Mouse (Mus musculus): ENCODE results near the gene Znrf4. TPM values are rescaled to one million over a fixed set of nuclear protein-coding genes. Genes with fewer than 3 reads are reported as not detected.

Znrf4 gene
- total and polyA plus RNA-seq, 2 experiments from 2014 or later = not detected

DNA sequence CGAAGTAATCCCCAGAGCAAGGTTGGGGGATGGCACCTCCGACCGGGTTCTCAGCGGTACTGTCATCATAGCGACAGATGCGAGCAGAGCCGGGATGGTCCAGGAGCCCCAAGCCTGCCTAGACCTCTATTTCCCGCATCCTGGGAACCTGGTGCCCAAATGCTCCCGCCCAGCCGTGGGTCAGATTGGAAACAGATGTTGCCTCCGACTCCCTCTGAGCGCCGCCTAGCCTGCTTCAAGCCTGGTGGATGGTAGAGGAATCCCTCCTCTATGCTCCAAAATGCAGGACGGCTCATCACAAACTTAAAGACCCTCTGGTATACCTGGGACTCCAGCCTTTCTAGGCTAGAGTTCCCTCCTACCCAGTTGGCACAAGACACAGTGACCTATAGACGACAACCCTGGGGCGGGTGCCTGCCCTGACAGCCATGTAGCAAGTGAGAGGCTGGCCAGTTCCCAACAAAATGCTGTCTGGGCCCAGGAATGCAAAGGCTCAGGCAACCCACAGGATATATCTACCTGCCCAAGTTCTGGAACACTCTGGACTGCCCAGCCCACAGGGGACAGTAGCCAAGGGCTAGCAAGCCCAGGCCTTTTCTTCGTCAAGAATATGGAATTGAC, 49.3 kb downstream of the Znrf4 start:
- Histone ChIP-seq H3K9me3 (ENCODE audit: low read length) (no peaks in the 10 kb centered on the region), H3K27ac (peak overlapping the region; percentile 76; the same call in 1 of the 2 replicates), H3K4me2 (ENCODE audit: low read depth, low read length) (peak overlapping the region; percentile 81), H3K27me3 (ENCODE audit: insufficient read depth, low read length) (no peaks in the 10 kb centered on the region), H3K4me3 (ENCODE audit: low read length) (peak overlapping the region; percentile 46), H3K9ac (replicated peaks; ENCODE audit: low read length) (peak overlapping the region; percentile 52), H3K4me1 (ENCODE audit: insufficient read depth, low read length) (peaks cover 33% of the 10 kb centered on the region), H3K36me3 (ENCODE audit: insufficient read depth, low read length) (peaks cover 3% of the 10 kb centered on the region; the same call in 1 of the 2 replicates)
- 3% methylated on average over 17 of the region's 17 CpGs for WGBS
- DNase-seq (ENCODE audit: low spot score) (no peak), ATAC-seq (no peak)
- peak; percentile 32 for TF ChIP-seq CTCF (IDR thresholded peaks at IDR 0.05; ENCODE audit: low read depth)

DNA sequence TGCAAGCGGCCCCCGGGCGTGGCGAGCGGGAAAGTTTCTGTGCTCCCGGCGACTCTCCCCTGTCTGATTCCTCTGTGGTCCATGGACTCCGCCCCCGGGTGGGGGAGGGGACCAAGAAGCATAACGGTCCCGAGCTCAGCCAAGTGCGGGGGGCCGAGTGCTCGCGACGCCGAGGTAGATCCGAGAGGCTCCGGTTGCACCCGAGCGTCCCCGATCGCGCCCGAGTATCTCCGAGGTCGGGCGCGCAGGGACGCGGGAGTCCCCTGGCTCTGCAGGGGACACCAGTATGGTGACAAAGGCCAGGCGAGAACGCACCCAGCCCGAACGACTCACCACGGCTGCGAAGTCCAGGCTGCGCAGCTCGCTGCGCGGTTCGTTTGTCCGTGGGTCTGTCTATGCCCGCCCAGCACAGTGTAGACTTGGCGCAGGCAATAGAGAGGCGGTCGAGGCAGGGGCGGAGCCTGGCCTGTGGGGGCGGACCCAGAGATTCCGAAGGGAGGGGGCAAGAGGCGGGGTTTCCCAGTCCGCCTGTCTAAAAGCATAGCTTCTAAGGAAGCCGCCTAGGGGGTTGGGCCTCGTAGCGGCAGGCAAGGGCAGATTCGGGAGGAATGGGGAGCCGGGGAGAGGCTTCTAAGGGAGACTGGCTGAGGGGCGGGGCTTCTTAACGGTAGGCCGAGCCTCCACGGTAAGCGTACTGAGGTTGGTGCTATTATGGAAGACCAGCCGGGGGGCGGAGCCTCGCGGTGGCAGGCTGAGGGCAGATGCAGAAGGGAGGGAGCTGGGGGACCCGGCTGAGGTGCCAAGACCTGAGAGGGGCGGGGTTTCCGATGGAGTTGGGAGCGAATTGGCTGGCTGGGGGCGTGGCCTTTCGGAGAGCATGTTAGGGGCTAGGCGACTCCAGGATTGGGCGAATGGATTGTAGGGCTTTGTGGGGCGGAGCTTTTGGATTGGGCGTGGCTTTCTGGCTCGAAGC, 50.2 kb downstream of the Znrf4 start:
- peaks cover 27% of the 10 kb centered on the region for H3K4me1 ChIP-seq (ENCODE audit: insufficient read depth, low read length)
- H3K36me3 ChIP-seq (ENCODE audit: insufficient read depth, low read length) = peaks cover 5% of the 10 kb centered on the region; the same call in 1 of the 2 replicates
- H3K4me3 ChIP-seq (ENCODE audit: low read length) = peak overlapping the region; percentile 46
- H3K27me3 ChIP-seq (ENCODE audit: insufficient read depth, low read length) = no peaks in the 10 kb centered on the region
- TF ChIP-seq CTCF (IDR thresholded peaks at IDR 0.05; ENCODE audit: low read depth) = no peak
- peak overlapping the region; percentile 52 for H3K9ac ChIP-seq (replicated peaks; ENCODE audit: low read length)
- WGBS = under 1% methylated on average over 75 of the region's 77 CpGs
- ATAC-seq (peak; percentile 94), DNase-seq (ENCODE audit: low spot score) (peak; percentile 98)
- peak overlapping the region; percentile 81 for H3K4me2 ChIP-seq (ENCODE audit: low read depth, low read length)
- H3K9me3 ChIP-seq (ENCODE audit: low read length) = no peaks in the 10 kb centered on the region
- peak overlapping the region; percentile 76 for H3K27ac ChIP-seq

Other genes with a start within 250 kb of the Znrf4 start
- gene Ticam1, start 235.6 kb downstream of the Znrf4 start, total RNA-seq (2014; rRNA removed) = 3.1 and 3.4 TPM in 2 replicates
- gene Ticam1, start 235.6 kb downstream of the Znrf4 start, polyA plus RNA-seq (2015; fragmentation: Nextera tagmentation; extraction: Ambion mirVana) = 1.2 and 1.3 TPM in 2 replicates
- gene Plin3, start 219.6 kb downstream of the Znrf4 start, total RNA-seq (2014; rRNA removed) = 12.4 and 13.9 TPM in 2 replicates
- 16.0 and 17.0 TPM in 2 replicates for gene Plin3, start 219.6 kb downstream of the Znrf4 start, polyA plus RNA-seq (2015; fragmentation: Nextera tagmentation; extraction: Ambion mirVana)
- gene Arrdc5, start 212.1 kb downstream of the Znrf4 start, total RNA-seq (2014; rRNA removed) = not detected in 2 replicates
- gene Arrdc5, start 212.1 kb downstream of the Znrf4 start, polyA plus RNA-seq (2015; fragmentation: Nextera tagmentation; extraction: Ambion mirVana) = not detected in 2 replicates
- gene Uhrf1, start 209.1 kb downstream of the Znrf4 start, total RNA-seq (2014; rRNA removed) = 28.2 and 31.4 TPM in 2 replicates
- 18.8 and 20.5 TPM in 2 replicates for gene Uhrf1, start 209.1 kb downstream of the Znrf4 start, polyA plus RNA-seq (2015; fragmentation: Nextera tagmentation; extraction: Ambion mirVana)
- 137 and 144 TPM in 2 replicates for gene Kdm4b, start 186.4 kb downstream of the Znrf4 start, total RNA-seq (2014; rRNA removed)
- 42.5 and 42.6 TPM in 2 replicates for gene Kdm4b, start 186.4 kb downstream of the Znrf4 start, polyA plus RNA-seq (2015; fragmentation: Nextera tagmentation; extraction: Ambion mirVana)
- 869 and 913 TPM in 2 replicates for gene Ptprs, start 35.9 kb downstream of the Znrf4 start, total RNA-seq (2014; rRNA removed)
- gene Ptprs, start 35.9 kb downstream of the Znrf4 start, polyA plus RNA-seq (2015; fragmentation: Nextera tagmentation; extraction: Ambion mirVana) = 196 and 198 TPM in 2 replicates
- 0.10 and 0.54 TPM in 2 replicates for gene Gm20219, start 42.0 kb upstream of the Znrf4 start, total RNA-seq (2014; rRNA removed)
- 0.37 and 0.55 TPM in 2 replicates for gene Gm20219, start 42.0 kb upstream of the Znrf4 start, polyA plus RNA-seq (2015; fragmentation: Nextera tagmentation; extraction: Ambion mirVana)
- 34.1 and 45.2 TPM in 2 replicates for gene Safb2, start 72.2 kb upstream of the Znrf4 start, total RNA-seq (2014; rRNA removed)
- 48.4 and 52.5 TPM in 2 replicates for gene Safb2, start 72.2 kb upstream of the Znrf4 start, polyA plus RNA-seq (2015; fragmentation: Nextera tagmentation; extraction: Ambion mirVana)
- 40.8 and 47.0 TPM in 2 replicates for gene Safb, start 72.4 kb upstream of the Znrf4 start, total RNA-seq (2014; rRNA removed)
- gene Safb, start 72.4 kb upstream of the Znrf4 start, polyA plus RNA-seq (2015; fragmentation: Nextera tagmentation; extraction: Ambion mirVana) = 71.7 and 85.0 TPM in 2 replicates
- 65.8 and 79.7 TPM in 2 replicates for gene 2410015M20Rik, start 97.3 kb upstream of the Znrf4 start, total RNA-seq (2014; rRNA removed)
- 222 and 247 TPM in 2 replicates for gene 2410015M20Rik, start 97.3 kb upstream of the Znrf4 start, polyA plus RNA-seq (2015; fragmentation: Nextera tagmentation; extraction: Ambion mirVana)
- 939 and 1,848 TPM in 2 replicates for gene Rpl36, start 101.0 kb upstream of the Znrf4 start, total RNA-seq (2014; rRNA removed)
- gene Rpl36, start 101.0 kb upstream of the Znrf4 start, polyA plus RNA-seq (2015; fragmentation: Nextera tagmentation; extraction: Ambion mirVana) = 1,254 and 1,260 TPM in 2 replicates
- 67.0 and 72.5 TPM in 2 replicates for gene Lonp1, start 114.5 kb upstream of the Znrf4 start, total RNA-seq (2014; rRNA removed)
- 38.6 and 39.7 TPM in 2 replicates for gene Lonp1, start 114.5 kb upstream of the Znrf4 start, polyA plus RNA-seq (2015; fragmentation: Nextera tagmentation; extraction: Ambion mirVana)
- 0.32 and 2.4 TPM in 2 replicates for gene Catsperd, start 115.7 kb upstream of the Znrf4 start, total RNA-seq (2014; rRNA removed)
- gene Catsperd, start 115.7 kb upstream of the Znrf4 start, polyA plus RNA-seq (2015; fragmentation: Nextera tagmentation; extraction: Ambion mirVana) = 1.2 and 1.3 TPM in 2 replicates
- gene Ranbp3, start 160.9 kb upstream of the Znrf4 start, total RNA-seq (2014; rRNA removed) = 121 and 122 TPM in 2 replicates
- 87.2 and 88.7 TPM in 2 replicates for gene Ranbp3, start 160.9 kb upstream of the Znrf4 start, polyA plus RNA-seq (2015; fragmentation: Nextera tagmentation; extraction: Ambion mirVana)
- 279 and 501 TPM in 2 replicates for gene Ndufa11, start 205.3 kb upstream of the Znrf4 start, total RNA-seq (2014; rRNA removed)
- 691 and 728 TPM in 2 replicates for gene Ndufa11, start 205.3 kb upstream of the Znrf4 start, polyA plus RNA-seq (2015; fragmentation: Nextera tagmentation; extraction: Ambion mirVana)
- 37.5 and 40.7 TPM in 2 replicates for gene Vmac, start 205.6 kb upstream of the Znrf4 start, total RNA-seq (2014; rRNA removed)
- gene Vmac, start 205.6 kb upstream of the Znrf4 start, polyA plus RNA-seq (2015; fragmentation: Nextera tagmentation; extraction: Ambion mirVana) = 17.4 and 19.1 TPM in 2 replicates
- gene Nrtn, start 245.1 kb upstream of the Znrf4 start, total RNA-seq (2014; rRNA removed) = 12.9 and 15.7 TPM in 2 replicates
- 4.3 TPM in 2 replicates for gene Nrtn, start 245.1 kb upstream of the Znrf4 start, polyA plus RNA-seq (2015; fragmentation: Nextera tagmentation; extraction: Ambion mirVana)

Data from hindbrain, postnatal 0 days (tissue).